Mouse (Mus musculus): ENCODE measurements around the gene Tmem119.

DNA sequence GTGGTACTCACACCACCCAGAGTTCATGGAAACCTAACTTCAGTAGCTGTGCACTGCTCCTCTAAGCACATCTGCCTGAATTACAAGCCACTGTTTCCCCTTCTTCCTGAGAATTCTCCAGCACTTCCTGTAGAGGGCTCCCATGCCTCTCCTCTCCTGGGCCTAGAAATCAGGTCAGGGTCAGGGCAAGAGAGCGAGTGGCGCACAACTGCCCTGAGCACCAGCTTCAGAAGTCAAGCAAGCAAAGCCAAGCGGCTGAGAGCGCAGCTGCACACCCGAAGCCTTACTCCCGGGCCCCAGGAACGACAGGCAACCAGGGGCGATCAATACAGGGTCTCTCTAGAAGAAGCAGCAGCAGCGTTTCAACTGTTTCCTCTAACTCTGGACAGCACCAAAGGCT is 47.3 kb upstream of the Tmem119 start:
- TF ChIP-seq CTCF (IDR thresholded peaks at IDR 0.05; ENCODE audit: low read depth) (no peak), EP300 (IDR thresholded peaks at IDR 0.05; ENCODE audit: low read depth) (no peak)

All from liver, embryonic 14.5 days (tissue).